Mouse (Mus musculus) limb, embryonic 14.5 days (tissue): ENCODE results near the gene Skiv2l. TPM values are rescaled to one million over a fixed set of nuclear protein-coding genes. Genes with fewer than 3 reads are reported as not detected.
"Not testable (repeated sequence)": the region's sequence is repeated elsewhere in the genome, so short reads cannot be mapped to it uniquely, and the experiment has no call there.

Source experiments
- ATAC-seq: fragments of 200-750 bp; cut with Nextera tagmentation; 2 replicates; pipeline ENCODE4 v1.8.0; 2017; ENCODE audit warnings: low read depth, moderate number of reproducible peaks, moderate TSS enrichment; ENCODE audit not compliant: low FRiP score
- DNase-seq: peaks from one replicate; pipeline ENCODE4 v3.0.0-alpha.2; 2015; ENCODE audit warnings: low spot score
- H3K27ac ChIP-seq: fragments of 300-500 bp; sonication (generic); replicated peaks from 2 replicates; pipeline ENCODE4 v1.5.1; 2014; ENCODE audit warnings: low read depth, mild to moderate bottlenecking, low read length, moderate library complexity, mixed read lengths
- H3K27me3 ChIP-seq: fragments of 300-500 bp; sonication (generic); 2 replicates; pipeline ENCODE4 v1.6.1; 2014; ENCODE audit warnings: low read length, mixed read lengths; ENCODE audit not compliant: control insufficient read depth, insufficient read depth
- H3K36me3 ChIP-seq: fragments of 300-500 bp; sonication (generic); 2 replicates; pipeline ENCODE4 v1.6.1; 2014; ENCODE audit warnings: mild to moderate bottlenecking, low read length, moderate library complexity, mixed read lengths; ENCODE audit not compliant: control insufficient read depth, insufficient read depth
- H3K4me1 ChIP-seq: fragments of 300-500 bp; sonication (generic); 2 replicates; pipeline ENCODE4 v1.6.1; 2014; ENCODE audit warnings: antibody characterized with exemption, low read length, mixed read lengths; ENCODE audit not compliant: control insufficient read depth, insufficient read depth
- H3K4me2 ChIP-seq: fragments of 300-500 bp; sonication (generic); replicated peaks from 2 replicates; pipeline ENCODE4 v1.6.1; 2014; ENCODE audit warnings: low read depth, mild to moderate bottlenecking, low read length, moderate library complexity; ENCODE audit not compliant: severe bottlenecking
- H3K4me3 ChIP-seq: fragments of 300-500 bp; sonication (generic); replicated peaks from 2 replicates; pipeline ENCODE4 v1.5.1; 2014; ENCODE audit warnings: low read length
- H3K9ac ChIP-seq: fragments of 300-500 bp; sonication (generic); 2 replicates; pipeline ENCODE4 v1.6.1; 2014; ENCODE audit warnings: mild to moderate bottlenecking, low read depth, low read length, moderate library complexity; ENCODE audit not compliant: severe bottlenecking
- H3K9me3 ChIP-seq: fragments of 300-500 bp; sonication (generic); 2 replicates; pipeline ENCODE4 v1.6.1; 2016; ENCODE audit warnings: low read length; ENCODE audit not compliant: control insufficient read depth
- POLR2A ChIP-seq: fragments of 200-500 bp; IDR thresholded peaks from 2 replicates; pipeline ENCODE4 v1.8.0; 2012; ENCODE audit warnings: inconsistent platforms, mild to moderate bottlenecking, moderate library complexity, borderline replicate concordance; ENCODE audit not compliant: insufficient read depth, insufficient read length; ENCODE audit errors: extremely low read depth
- WGBS: fragments of 180-500 bp; shearing (Covaris S2); extraction: QIAGEN DNeasy Blood & Tissue Kit; methylation state at CpG from one replicate; pipeline ENCODE4 v1.1.7; 2014; 5-methylcytosine and 5-hydroxymethylcytosine counted together
- polyA plus RNA-seq, 2 experiments: library from polyadenylated mRNA; depleted of rRNA in 1 of 2; stranded (reverse) in 1 of 2; unstranded in 1 of 2; fragments of >200 nt; fragmentation: Nextera tagmentation in 1 of 2; extraction: Ambion mirVana in 1 of 2; gene quantifications; 2 replicates each; pipeline versions ENCODE4 v1.2.1 to v1.2.3; 2012 to 2014

Skiv2l gene
- polyA plus RNA-seq, 2 experiments, result 43.5 to 75.8 TPM

DNA sequence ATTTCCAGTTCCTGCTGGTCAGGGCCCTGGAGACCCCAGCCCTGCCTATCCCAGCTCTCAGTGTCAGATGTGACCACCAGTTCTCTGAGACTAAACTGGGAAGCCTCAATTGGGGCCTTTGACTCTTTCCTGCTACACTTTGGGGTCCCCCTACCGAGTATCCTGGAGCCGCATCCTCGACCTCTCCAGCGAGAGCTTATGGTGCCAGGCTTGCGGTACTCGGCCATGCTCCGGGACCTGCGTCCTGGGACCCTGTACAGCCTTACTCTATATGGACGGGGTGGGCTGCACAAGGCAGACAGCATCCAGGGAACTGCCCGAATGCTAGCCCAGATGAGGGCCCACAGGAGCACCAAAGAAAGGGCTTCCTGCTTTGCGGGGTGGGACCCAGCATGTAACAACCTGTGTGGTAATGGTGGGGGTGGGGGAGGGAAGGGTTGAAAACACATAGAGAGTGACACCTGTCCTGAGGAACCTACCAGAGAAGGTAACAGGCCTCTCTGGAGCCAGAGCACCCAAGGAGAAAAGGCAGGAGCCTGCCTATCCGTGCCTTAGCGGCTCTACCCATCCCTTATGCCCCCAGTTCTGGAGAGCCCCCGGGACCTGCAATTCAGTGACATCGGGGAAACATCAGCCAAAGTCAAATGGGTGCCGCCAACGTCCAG lies 51.0 kb downstream of the Skiv2l start:
- Histone ChIP-seq H3K9ac (no peak overlapping the region), H3K27me3 (no peaks in the 10 kb centered on the region), H3K4me3 (no peak overlapping the region), H3K36me3 (no peaks in the 10 kb centered on the region), H3K4me1 (no peaks in the 10 kb centered on the region), H3K4me2 (no peak overlapping the region), H3K27ac (no peak overlapping the region), H3K9me3 (no peaks in the 10 kb centered on the region)
- DNase-seq (no peak), ATAC-seq (no peak)
- no peak for TF ChIP-seq POLR2A
- 91% methylated on average over 13 of the region's 17 CpGs for WGBS

DNA sequence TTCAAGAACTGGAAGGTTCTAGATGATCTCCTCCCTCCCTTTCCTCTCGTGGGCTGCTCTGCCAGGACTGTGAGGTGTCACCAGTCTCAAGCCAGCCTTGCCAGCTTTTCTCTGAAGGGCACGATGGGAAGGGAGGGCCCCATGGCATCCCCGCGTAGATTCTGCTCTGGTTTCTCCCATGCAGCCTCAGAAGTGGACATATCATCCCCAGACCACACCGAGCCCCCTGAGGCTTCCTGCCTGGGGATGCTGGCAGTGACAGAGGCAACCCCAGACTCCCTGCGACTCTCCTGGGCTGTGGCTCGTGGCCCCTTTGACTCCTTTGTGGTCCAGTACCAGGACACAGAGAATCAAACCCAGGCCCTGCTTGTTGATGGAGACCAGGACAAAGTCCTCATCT lies 51.9 kb downstream of the Skiv2l start:
- not testable (repeated sequence) for H3K4me1 ChIP-seq, H3K27me3 ChIP-seq, H3K4me3 ChIP-seq, H3K4me2 ChIP-seq, H3K27ac ChIP-seq, H3K9me3 ChIP-seq, DNase-seq, ATAC-seq, H3K9ac ChIP-seq, H3K36me3 ChIP-seq
- 83% methylated on average over 6 of the region's 7 CpGs for WGBS

DNA sequence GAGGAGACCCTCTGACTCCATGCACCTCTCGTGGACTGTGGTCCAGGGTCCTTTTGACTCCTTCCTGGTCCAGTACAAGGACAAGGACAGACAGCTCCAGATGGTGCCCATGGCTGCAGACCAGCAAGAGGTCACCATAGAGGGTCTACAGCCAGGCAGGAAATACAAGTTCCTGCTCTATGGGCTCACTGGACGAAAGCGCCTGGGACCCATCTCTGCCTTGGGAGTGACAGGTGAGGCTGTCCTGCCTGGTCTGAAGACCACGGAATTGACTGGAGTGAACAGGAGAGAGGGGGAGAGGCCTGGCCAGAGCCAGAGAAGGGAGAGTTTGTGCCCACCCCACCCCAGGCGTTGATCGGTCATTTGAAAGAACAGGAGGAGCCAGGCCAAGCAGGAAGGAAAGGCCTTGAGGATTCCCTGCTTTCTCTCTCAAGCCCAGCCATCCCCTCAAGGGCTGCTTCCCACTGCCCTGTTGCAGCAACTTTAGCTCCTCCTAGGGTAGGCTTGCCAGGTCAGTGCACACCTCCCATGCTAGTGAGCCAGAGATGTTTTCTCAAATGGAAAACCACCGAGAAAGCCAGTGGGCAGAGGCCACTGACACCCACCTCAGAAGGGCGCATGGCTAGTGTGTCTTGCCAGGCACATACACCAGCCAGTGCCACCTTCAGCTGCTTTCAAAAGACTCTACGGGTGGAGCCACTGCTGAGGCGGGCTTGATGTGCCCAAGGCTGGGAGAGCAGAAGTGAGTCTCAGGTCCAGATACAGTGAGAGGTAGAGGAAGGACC lies 52.6 kb downstream of the Skiv2l start:
- H3K4me2 ChIP-seq, H3K9ac ChIP-seq, H3K36me3 ChIP-seq, H3K4me3 ChIP-seq, ATAC-seq, H3K9me3 ChIP-seq, H3K27ac ChIP-seq, H3K27me3 ChIP-seq, H3K4me1 ChIP-seq, DNase-seq: not testable (repeated sequence)
- WGBS, result 86% methylated on average over 10 of the region's 10 CpGs

DNA sequence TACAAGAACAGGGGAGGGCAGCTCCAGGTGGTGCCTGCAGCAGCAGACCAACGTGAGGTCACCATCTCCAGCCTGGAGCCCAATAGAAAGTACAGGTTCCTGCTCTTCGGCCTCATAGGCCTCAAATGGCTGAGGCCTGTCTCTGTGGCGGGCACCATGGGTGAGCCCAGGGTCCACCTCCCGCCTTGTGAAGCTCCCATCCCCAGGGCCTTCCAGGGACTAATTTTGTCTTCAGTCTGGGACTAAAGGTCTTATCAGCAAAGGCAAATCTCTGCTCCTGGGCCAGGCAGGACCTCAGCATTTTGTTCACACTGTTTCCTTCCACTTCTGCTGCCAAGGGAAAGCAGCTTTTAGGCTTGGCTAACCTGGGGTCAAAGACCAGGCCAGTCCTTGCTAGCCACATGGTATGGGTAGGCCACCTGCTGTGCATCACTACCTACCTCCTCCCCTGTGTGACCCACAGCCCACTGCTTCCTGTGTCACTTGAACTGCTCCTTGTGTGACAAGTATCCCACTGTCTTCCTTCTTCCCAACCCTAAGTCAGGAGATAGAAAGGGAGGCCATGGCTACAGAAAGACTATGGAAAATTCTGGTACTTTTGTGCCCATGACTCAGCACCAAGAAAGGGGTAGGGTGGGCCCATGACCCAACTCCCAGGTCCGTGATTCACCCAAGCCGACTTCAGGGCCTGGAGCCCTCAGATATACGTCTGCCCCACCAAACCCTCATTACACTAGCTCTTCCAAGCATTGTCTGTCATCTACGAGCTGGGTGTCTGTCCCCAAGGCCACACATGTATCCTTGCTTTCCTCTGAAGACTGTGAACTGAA lies 53.5 kb downstream of the Skiv2l start:
- Histone ChIP-seq H3K4me3 (no peak overlapping the region), H3K9ac (no peak overlapping the region), H3K27me3 (no peaks in the 10 kb centered on the region), H3K9me3 (no peaks in the 10 kb centered on the region), H3K36me3 (no peaks in the 10 kb centered on the region), H3K4me2 (no peak overlapping the region), H3K4me1 (no peaks in the 10 kb centered on the region), H3K27ac (no peak overlapping the region)
- DNase-seq, result no peak
- no peak for TF ChIP-seq POLR2A
- 79% methylated on average over 8 of the region's 8 CpGs for WGBS
- ATAC-seq, result no peak

DNA sequence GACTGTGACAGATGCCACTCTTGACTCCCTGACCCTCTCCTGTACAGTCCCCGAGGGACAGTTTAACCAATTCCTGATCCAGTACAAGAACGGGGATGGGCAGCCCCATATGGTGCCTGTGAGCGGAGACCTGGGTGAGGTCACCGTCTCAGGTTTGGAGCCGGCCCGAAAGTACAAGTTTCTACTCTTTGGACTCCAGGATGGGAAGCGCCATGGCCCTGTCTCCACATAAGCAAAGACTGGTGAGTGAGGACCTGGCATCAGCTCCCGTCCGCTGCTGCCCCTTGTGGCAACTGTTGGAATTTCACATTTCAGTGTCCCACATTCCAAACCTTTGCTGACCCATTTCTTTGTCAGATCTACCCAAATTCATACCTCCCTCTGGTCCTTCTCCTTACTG lies 54.4 kb downstream of the Skiv2l start:
- H3K9me3 ChIP-seq, result no peaks in the 10 kb centered on the region
- H3K4me1 ChIP-seq, result no peaks in the 10 kb centered on the region
- no peak for ATAC-seq
- no peaks in the 10 kb centered on the region for H3K36me3 ChIP-seq
- no peak overlapping the region for H3K9ac ChIP-seq
- no peak for TF ChIP-seq POLR2A
- WGBS, result 64% methylated on average over 9 of the region's 9 CpGs
- no peak overlapping the region for H3K4me3 ChIP-seq
- H3K4me2 ChIP-seq, result no peak overlapping the region
- H3K27ac ChIP-seq, result no peak overlapping the region
- no peaks in the 10 kb centered on the region for H3K27me3 ChIP-seq
- DNase-seq, result no peak
